Mouse (Mus musculus) forebrain, embryonic 12.5 days (tissue): ENCODE results near the gene Tm4sf4. TPM values are rescaled to one million over a fixed set of nuclear protein-coding genes. Genes with fewer than 3 reads are reported as not detected.

Experiments used
- ATAC-seq: fragments of 200-750 bp; cut with Nextera tagmentation; 2 replicates; pipeline ENCODE4 v1.8.0; 2017; ENCODE audit warnings: moderate TSS enrichment; ENCODE audit not compliant: low FRiP score
- H3K27ac ChIP-seq: fragments of 300-500 bp; sonication (generic); 2 replicates; pipeline ENCODE4 v1.5.1; 2016; ENCODE audit warnings: mild to moderate bottlenecking
- H3K27me3 ChIP-seq: fragments of 300-500 bp; sonication (generic); 2 replicates; pipeline ENCODE4 v1.6.1; 2016; ENCODE audit warnings: mild to moderate bottlenecking
- H3K36me3 ChIP-seq: fragments of 300-500 bp; sonication (generic); replicated peaks from 2 replicates; pipeline ENCODE4 v1.6.1; 2016; ENCODE audit warnings: mild to moderate bottlenecking
- H3K4me1 ChIP-seq: fragments of 300-500 bp; sonication (generic); 2 replicates; pipeline ENCODE4 v1.6.1; 2016
- H3K4me2 ChIP-seq: fragments of 300-500 bp; sonication (generic); 2 replicates; pipeline ENCODE4 v1.6.1; 2016; ENCODE audit warnings: mild to moderate bottlenecking, moderate library complexity
- H3K4me3 ChIP-seq: fragments of 300-500 bp; sonication (generic); replicated peaks from 2 replicates; pipeline ENCODE4 v1.5.1; 2016; ENCODE audit warnings: mild to moderate bottlenecking
- H3K9ac ChIP-seq: fragments of 300-500 bp; sonication (generic); 2 replicates; pipeline ENCODE4 v1.6.1; 2016; ENCODE audit warnings: mild to moderate bottlenecking
- H3K9me3 ChIP-seq: fragments of 300-500 bp; sonication (generic); 2 replicates; pipeline ENCODE4 v1.6.1; 2016
- WGBS: fragments of 180-500 bp; shearing (Covaris S2); methylation state at CpG from one replicate; pipeline ENCODE4 v1.1.7; 2016; 5-methylcytosine and 5-hydroxymethylcytosine counted together
- polyA plus RNA-seq: library from polyadenylated mRNA; unstranded; fragments of >200 nt; fragmentation: Nextera tagmentation; extraction: Ambion mirVana; gene quantifications from 2 replicates; pipeline ENCODE4 v1.2.1, GENCODE M21; 2016

Tm4sf4 gene
- polyA plus RNA-seq, result not detected in 2 replicates

DNA sequence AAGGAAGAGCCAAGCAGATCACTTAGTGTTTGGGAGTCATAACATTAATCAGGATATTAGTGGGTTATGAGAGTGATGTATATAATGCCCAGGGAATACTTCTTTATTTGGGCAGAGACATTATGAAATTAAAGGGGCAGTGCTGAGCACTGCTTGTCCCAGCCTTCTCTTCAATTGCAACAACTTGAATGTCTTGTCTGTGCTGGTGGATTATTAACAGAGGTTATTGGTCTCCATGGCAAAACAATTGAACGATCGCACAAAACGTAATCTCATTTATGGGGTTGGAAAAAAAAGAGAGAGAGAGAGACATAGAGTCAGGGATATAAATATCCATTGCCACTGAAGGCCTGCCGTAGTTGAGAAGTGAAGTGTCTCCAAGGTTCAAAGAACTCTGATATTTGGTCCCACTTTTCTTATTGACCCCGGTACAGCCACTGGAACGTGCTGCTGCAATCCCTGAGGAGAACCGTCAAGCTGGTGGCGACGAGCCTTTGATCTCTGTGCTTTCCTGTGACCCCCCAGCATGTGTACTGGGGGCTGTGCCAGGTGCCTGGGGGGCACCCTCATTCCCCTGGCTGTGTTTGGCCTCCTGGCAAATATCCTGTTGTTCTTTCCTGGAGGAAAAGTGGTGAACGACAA is at the start of gene Tm4sf4:
Gene Tm4sf4, plus strand, starts transcription at position 226 of the 642 bp plus-strand sequence.
- no peak within 1 kb of the TSS for H3K4me2 ChIP-seq
- no peak within 1 kb of the TSS for H3K9ac ChIP-seq
- no peaks in the 10 kb centered on the region for H3K9me3 ChIP-seq
- H3K27ac ChIP-seq, result no peak within 1 kb of the TSS
- no peak within 1 kb of the TSS for H3K4me3 ChIP-seq
- WGBS, result 86% methylated on average over 10 of the region's 10 CpGs
- ATAC-seq, result no peak
- H3K27me3 ChIP-seq, result no peaks in the 10 kb centered on the region
- H3K36me3 ChIP-seq, result no peaks in the 10 kb centered on the region
- no peaks in the 10 kb centered on the region for H3K4me1 ChIP-seq

DNA sequence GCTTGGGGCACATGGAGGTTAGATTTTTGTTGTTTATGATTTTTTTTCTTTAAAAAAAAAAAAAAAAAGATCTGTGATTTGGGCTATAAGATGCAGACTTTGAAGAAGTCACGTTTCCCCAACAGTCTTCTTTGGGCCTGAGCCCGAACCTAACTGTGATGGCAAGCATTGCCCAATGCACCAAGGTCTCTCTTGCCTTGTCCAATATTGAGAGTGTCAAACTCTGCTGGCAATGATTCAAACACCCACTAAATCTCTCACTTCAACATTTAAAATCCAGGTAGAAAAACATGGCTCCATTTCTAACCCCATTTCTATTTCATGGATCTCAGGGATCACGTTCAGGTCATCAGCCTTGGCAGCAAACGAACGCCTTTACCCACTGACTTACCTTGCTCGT is 38.7 kb upstream of the Tm4sf4 start:
- Histone ChIP-seq H3K27ac (no peak overlapping the region), H3K9me3 (no peaks in the 10 kb centered on the region), H3K4me2 (no peak overlapping the region), H3K4me1 (no peaks in the 10 kb centered on the region), H3K9ac (no peak overlapping the region), H3K4me3 (no peak overlapping the region), H3K27me3 (no peaks in the 10 kb centered on the region), H3K36me3 (no peaks in the 10 kb centered on the region)
- WGBS, result 90% methylated on average over 6 of the region's 6 CpGs
- ATAC-seq, result no peak

DNA sequence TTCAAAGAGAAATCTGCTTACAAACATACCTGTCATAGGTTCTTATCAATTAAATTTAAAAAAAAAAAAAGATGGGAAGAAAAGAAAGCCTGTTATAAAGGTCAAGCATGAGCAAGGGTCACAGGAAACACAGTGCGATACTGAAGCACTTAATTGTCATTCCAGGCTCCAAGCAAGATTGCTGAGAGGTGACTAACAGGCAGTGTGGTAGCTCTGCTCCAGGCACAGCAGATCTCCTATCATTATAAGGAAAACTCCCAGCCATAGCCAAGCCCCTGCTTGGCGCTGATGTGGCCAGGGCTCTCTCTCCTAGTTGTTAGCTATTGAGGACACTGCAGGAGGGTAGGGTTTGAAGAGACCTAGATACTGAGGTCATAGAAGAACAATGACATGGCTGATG is 38.2 kb upstream of the Tm4sf4 start:
- Histone ChIP-seq H3K27me3 (no peaks in the 10 kb centered on the region), H3K4me2 (no peak overlapping the region), H3K9ac (no peak overlapping the region), H3K4me1 (no peaks in the 10 kb centered on the region), H3K27ac (no peak overlapping the region), H3K36me3 (no peaks in the 10 kb centered on the region), H3K4me3 (no peak overlapping the region), H3K9me3 (no peaks in the 10 kb centered on the region)
- WGBS, result 80% methylated on average over 2 of the region's 2 CpGs
- ATAC-seq, result no peak

DNA sequence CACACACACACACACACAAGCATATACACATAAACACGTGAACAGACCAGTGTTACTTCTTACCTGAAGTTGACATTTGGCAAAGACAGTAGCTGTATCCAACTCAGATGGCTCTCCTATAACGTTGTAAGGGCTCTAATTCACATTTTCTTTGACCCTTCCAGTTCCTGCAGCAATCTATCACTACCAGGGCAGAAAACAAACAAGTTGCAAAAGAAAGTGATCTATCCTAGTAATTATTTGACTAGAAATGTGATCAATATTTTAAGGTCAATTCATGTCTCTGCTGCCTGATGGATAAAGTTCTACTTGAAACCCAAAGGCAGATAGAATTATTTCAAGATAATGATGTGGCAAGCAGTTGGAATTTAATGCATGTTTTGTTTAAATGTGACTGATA is 37.5 kb upstream of the Tm4sf4 start:
- WGBS, result 70% methylated on average over 2 of the region's 2 CpGs
- Histone ChIP-seq H3K4me3 (no peak overlapping the region), H3K9ac (no peak overlapping the region), H3K27ac (no peak overlapping the region), H3K36me3 (no peaks in the 10 kb centered on the region), H3K4me1 (no peaks in the 10 kb centered on the region), H3K9me3 (no peaks in the 10 kb centered on the region), H3K27me3 (no peaks in the 10 kb centered on the region), H3K4me2 (no peak overlapping the region)
- ATAC-seq, result no peak

DNA sequence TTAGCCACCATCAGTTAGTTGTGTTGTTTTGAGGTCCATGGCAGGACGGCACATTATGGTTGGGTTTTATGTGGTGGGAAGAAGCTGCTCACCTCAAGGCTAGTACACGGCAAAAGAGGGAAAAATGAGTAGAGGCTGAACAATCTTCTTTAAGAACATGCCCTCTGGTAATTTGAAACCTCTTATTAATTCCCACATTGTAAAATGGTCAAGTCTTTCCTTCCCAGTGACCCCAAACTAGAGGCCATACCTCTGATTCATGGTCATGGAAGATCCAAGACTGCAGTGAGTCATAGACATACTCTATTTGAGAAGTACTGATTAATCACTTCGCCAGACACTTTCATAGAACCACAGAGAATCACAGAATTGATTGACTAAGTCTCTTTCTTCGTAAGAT is 13.6 kb upstream of the Tm4sf4 start:
- Histone ChIP-seq H3K27me3 (no peaks in the 10 kb centered on the region), H3K4me3 (no peak overlapping the region), H3K4me2 (no peak overlapping the region), H3K27ac (no peak overlapping the region), H3K4me1 (no peaks in the 10 kb centered on the region), H3K9ac (no peak overlapping the region), H3K36me3 (no peaks in the 10 kb centered on the region), H3K9me3 (no peaks in the 10 kb centered on the region)
- 89% methylated on average over 4 of the region's 4 CpGs for WGBS
- ATAC-seq, result no peak

DNA sequence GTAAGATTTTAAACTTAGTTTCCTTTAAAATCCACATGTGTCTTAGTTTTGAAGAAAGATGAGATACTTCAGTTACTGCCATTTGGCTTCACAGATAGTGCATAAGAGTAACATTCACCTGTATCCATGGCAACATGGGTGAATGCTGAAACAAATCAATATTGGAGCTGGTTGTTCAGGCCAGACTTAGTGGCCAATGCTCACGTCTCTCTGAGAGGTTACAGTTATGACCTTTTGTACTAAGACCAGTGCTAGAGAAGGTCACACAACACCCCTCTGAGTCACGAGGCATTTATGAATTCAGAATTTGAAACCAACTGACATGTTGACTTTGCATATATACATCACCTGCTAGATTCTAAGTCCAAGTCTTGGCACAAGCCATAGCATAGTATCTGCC is 4.9 kb upstream of the Tm4sf4 start:
- ATAC-seq, result no peak
- H3K9me3 ChIP-seq, result no peaks in the 10 kb centered on the region
- no peak overlapping the region for H3K9ac ChIP-seq
- no peak overlapping the region for H3K27ac ChIP-seq
- 78% methylated on average over 2 of the region's 2 CpGs for WGBS
- no peaks in the 10 kb centered on the region for H3K4me1 ChIP-seq
- no peaks in the 10 kb centered on the region for H3K36me3 ChIP-seq
- H3K4me2 ChIP-seq, result no peak overlapping the region
- no peaks in the 10 kb centered on the region for H3K27me3 ChIP-seq
- H3K4me3 ChIP-seq, result no peak overlapping the region

DNA sequence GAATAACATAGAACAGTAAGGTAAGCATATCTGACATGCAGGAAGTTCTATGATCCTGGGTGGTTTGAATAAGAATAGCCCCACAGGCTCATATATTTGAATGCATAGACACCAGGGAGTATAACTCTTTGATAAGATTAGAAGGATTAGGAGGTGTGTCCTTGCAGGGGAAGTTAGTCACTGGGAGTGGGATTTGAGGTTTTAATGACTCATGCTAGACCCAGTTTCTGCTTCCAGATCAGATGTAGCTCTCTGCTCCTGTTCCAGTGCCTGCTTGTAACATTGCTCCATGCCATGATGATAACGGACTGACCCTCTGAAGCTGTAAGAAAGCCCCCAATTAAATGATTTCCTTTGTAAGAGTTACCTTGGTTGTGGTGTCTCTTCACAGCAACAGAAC is 4.5 kb upstream of the Tm4sf4 start:
- Histone ChIP-seq H3K36me3 (no peaks in the 10 kb centered on the region), H3K9ac (no peak overlapping the region), H3K9me3 (no peaks in the 10 kb centered on the region), H3K27me3 (no peaks in the 10 kb centered on the region), H3K4me3 (no peak overlapping the region), H3K4me1 (no peaks in the 10 kb centered on the region), H3K27ac (no peak overlapping the region), H3K4me2 (no peak overlapping the region)
- WGBS, result 71% methylated on average over 1 of the region's 1 CpGs
- ATAC-seq, result no peak

DNA sequence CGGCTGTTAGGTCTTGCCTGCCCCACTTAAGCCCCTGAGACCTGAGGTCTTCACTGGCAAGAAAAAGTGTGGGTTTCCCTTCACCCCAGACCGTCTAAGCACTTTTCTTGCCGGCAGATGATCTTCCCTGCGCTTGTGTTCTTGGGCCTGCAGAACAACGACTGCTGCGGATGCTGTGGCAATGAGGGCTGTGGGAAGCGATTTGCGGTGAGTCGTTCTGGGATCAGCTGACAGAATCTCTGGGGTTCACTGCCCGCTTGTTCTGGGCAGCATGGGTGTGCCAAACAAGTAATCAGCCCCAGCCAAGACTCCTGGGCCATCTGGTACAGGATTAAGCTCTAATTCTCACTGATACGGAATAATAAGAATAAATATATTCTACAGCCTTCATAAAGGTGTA is 1.2 kb downstream of the Tm4sf4 start:
- no peak overlapping the region for H3K27ac ChIP-seq
- H3K9ac ChIP-seq, result no peak overlapping the region
- H3K4me1 ChIP-seq, result no peaks in the 10 kb centered on the region
- H3K9me3 ChIP-seq, result no peaks in the 10 kb centered on the region
- H3K4me2 ChIP-seq, result no peak overlapping the region
- no peak overlapping the region for H3K4me3 ChIP-seq
- ATAC-seq, result no peak
- 92% methylated on average over 11 of the region's 11 CpGs for WGBS
- no peaks in the 10 kb centered on the region for H3K27me3 ChIP-seq
- no peaks in the 10 kb centered on the region for H3K36me3 ChIP-seq

DNA sequence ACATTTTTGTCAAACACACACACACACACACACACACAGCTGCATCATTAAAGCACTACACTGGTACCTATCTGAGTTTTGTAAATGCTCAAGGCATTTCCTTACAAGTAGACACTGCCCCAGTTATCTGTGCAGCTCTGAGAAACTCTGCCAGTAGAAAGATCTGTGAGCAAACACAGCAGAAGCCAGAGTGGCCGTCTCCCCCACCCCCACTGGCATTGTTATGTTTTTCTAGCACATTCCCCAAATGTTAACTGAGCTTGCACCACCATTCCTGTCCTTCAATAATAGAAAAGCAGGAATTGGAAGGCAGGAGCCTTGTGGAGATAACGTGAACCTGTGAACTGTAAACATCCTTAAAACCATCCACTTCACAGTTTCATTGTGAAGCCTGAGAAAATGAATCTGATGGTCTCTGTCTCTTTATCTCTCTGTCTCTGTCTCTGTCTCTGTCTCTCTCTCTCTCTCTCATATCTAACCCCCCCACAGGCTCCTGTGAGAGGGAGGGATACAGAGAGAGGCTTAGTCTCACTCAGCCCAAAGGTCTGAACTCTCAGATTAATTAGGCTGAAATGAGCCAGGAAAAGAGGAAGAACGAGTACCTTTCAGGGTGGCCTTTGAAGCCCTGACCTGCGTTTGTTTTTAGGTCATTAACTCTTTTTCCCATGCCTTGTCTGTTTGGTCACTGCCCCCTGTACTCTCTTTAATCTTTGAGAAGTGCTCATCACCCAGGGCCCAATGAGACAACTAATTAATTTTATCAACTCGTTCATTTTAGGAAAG is 3.8 kb downstream of the Tm4sf4 start:
- no peak overlapping the region for H3K4me3 ChIP-seq
- no peaks in the 10 kb centered on the region for H3K36me3 ChIP-seq
- no peak for ATAC-seq
- H3K4me1 ChIP-seq, result no peaks in the 10 kb centered on the region
- 49% methylated on average over 5 of the region's 5 CpGs for WGBS
- H3K9ac ChIP-seq, result no peak overlapping the region
- no peaks in the 10 kb centered on the region for H3K27me3 ChIP-seq
- H3K4me2 ChIP-seq, result no peak overlapping the region
- no peaks in the 10 kb centered on the region for H3K9me3 ChIP-seq
- no peak overlapping the region for H3K27ac ChIP-seq

DNA sequence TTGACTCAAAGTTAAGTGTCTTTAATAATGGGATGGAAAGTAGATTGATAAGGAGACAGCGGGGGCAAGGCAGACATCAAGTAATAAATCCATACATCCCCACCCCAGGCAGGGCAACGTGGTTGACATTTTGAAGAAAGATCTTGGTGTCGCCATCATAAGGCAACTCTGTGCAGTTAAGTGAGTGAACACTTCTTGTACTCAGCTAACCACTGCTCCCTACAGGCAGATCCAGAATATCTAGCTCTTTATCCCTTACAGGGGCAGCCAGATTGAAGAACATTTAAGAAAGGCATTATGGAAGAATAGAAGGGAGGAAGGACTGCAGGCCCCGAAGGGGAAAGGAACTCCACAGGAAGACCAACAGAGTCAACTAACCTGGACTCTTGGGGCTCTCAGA is 4.4 kb downstream of the Tm4sf4 start:
- no peak for ATAC-seq
- 74% methylated on average over 4 of the region's 4 CpGs for WGBS

DNA sequence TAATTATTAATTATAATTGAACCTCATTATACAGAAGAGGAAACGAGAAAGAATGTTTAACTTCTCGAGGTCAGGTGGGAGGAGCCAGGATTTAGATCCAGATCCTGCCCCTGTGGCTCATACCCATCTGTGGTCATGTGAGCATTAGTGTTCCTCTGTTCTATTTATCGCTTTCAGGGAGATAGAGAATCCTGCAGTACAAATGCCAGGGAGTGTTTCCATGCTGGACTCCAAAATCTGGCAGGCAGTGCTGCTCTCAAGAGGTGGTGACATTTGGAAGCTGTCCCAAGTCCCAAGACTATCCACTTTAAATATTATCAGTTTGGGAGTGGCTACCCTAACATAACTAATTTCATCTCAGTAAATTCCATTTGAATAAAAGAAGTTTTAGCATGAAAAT is 6.6 kb downstream of the Tm4sf4 start:
- H3K27me3 ChIP-seq, result no peaks in the 10 kb centered on the region
- H3K9ac ChIP-seq, result no peak overlapping the region
- no peaks in the 10 kb centered on the region for H3K9me3 ChIP-seq
- no peaks in the 10 kb centered on the region for H3K36me3 ChIP-seq
- H3K4me2 ChIP-seq, result no peak overlapping the region
- no peak for ATAC-seq
- WGBS, result 78% methylated on average over 3 of the region's 3 CpGs
- H3K27ac ChIP-seq, result no peak overlapping the region
- H3K4me3 ChIP-seq, result no peak overlapping the region
- H3K4me1 ChIP-seq, result no peaks in the 10 kb centered on the region

More for the DNA sequence above, 4.4 kb downstream of the Tm4sf4 start:
- no peak overlapping the region for H3K4me3 ChIP-seq
- no peaks in the 10 kb centered on the region for H3K36me3 ChIP-seq
- H3K9ac ChIP-seq, result no peak overlapping the region
- H3K4me2 ChIP-seq, result no peak overlapping the region
- no peaks in the 10 kb centered on the region for H3K9me3 ChIP-seq
- no peak overlapping the region for H3K27ac ChIP-seq
- no peaks in the 10 kb centered on the region for H3K4me1 ChIP-seq
- H3K27me3 ChIP-seq, result no peaks in the 10 kb centered on the region

DNA sequence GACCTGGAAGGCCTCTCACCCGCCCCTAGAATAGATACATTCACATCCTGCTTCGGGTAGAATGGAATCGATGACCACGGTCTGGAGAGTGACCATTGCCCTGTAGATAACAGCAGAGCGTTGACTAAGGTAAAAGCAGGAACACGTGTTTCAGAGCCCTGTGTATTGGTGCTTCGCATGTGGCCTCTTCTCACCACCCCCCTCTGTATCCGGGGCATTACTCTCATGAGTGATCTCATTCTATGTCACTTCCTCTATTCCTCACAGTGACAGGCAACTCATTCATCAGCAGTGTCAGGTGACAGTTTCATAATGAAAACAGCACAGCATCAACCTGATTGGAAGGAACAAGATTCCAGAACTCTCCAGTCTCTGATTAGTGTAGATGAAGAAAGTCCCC is 10.2 kb downstream of the Tm4sf4 start:
- H3K9me3 ChIP-seq, result no peaks in the 10 kb centered on the region
- no peak overlapping the region for H3K9ac ChIP-seq
- no peaks in the 10 kb centered on the region for H3K4me1 ChIP-seq
- H3K36me3 ChIP-seq, result no peaks in the 10 kb centered on the region
- WGBS, result 82% methylated on average over 8 of the region's 8 CpGs
- no peak overlapping the region for H3K4me3 ChIP-seq
- no peak for ATAC-seq
- H3K27ac ChIP-seq, result no peak overlapping the region
- H3K4me2 ChIP-seq, result no peak overlapping the region
- no peaks in the 10 kb centered on the region for H3K27me3 ChIP-seq

DNA sequence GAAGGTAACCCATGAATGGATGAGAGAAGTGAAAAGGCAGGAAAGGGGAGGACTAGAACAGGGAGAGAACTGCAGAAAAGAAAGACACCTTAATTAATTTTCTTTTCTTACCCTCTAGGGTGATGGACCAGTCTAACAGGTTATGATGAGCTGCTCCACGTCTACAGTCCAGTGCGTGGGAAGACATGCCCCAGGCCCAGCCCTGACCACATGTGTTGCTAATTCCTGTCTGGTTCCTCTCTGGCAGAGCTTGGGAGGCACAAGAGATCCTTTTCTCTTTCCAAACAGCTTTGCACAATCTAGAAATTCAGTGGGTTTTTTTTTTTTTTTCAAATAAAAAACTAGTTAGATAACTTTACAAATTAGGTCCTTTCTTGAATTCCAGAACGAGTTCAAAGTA is 15.8 kb downstream of the Tm4sf4 start:
- no peak overlapping the region for H3K4me3 ChIP-seq
- H3K36me3 ChIP-seq, result no peaks in the 10 kb centered on the region

More for the DNA sequence above, 15.8 kb downstream of the Tm4sf4 start:
- Histone ChIP-seq H3K27ac (no peak overlapping the region), H3K4me1 (no peaks in the 10 kb centered on the region), H3K4me2 (no peak overlapping the region), H3K27me3 (no peaks in the 10 kb centered on the region), H3K9me3 (no peaks in the 10 kb centered on the region), H3K9ac (no peak overlapping the region)
- ATAC-seq, result no peak
- WGBS, result 82% methylated on average over 3 of the region's 3 CpGs
